Mouse (Mus musculus): ENCODE measurements around the gene Slc5a5. TPM values are rescaled to one million over a fixed set of nuclear protein-coding genes. Genes with fewer than 3 reads are reported as not detected.

The Slc5a5 gene
- polyA plus RNA-seq (2021) = 0.08 TPM

- DNase-seq (ENCODE audit: low read depth, low spot score) = no peak
- no peak for TF ChIP-seq CTCF (IDR thresholded peaks at IDR 0.05)
- no peak for ATAC-seq
- no peaks in the 10 kb centered on the region for H3K27me3 ChIP-seq
- in situ Hi-C loops (cut with MboI; ENCODE audit: low pct_unique_long_range_greater_than_20kb) = loop anchor here (25.0 kb wide), 1 partner anchor 470 kb away; the partner anchor contains the start of genes Ocel1 and Use1
- ChIA-PET CTCF (interaction anchor here (1.4 to 1.5 kb wide), 2 partner anchors 10 to 16 kb away, joined by 3 to 4 read pairs; no protein-coding TSS in a partner anchor), POLR2A (interaction anchor here (0.5 to 1.7 kb wide), 2 partner anchors 12 to 13 kb away, joined by 3 to 5 read pairs; no protein-coding TSS in a partner anchor)
These were observed at the start of gene Slc5a5 for GRCm38 (mm10) chr8:70892022-70892895. Gene Slc5a5, minus strand, starts transcription at chr8:70892757.

GRCm38 (mm10) chr8:70941478-70941877, 48.9 kb upstream of the Slc5a5 start:
- no peak for TF ChIP-seq CTCF (IDR thresholded peaks at IDR 0.05)
- peaks cover 10% of the 10 kb centered on the region for H3K27me3 ChIP-seq
- DNase-seq (ENCODE audit: low read depth, low spot score) (no peak), ATAC-seq (peak; percentile 12)
- CTCF ChIA-PET = interaction anchor here (1.4 kb wide), 3 partner anchors 17 to 44 kb away, joined by 3 to 4 read pairs (median 3); partner anchors contain the start of gene Rpl18a
- POLR2A ChIA-PET = no interaction called here
- in situ Hi-C loops (cut with MboI; ENCODE audit: low pct_unique_long_range_greater_than_20kb) = no loop called here

- H3K27me3 ChIP-seq = no peaks in the 10 kb centered on the region
- TF ChIP-seq CTCF (IDR thresholded peaks at IDR 0.05) = no peak
- POLR2A ChIA-PET = no interaction called here
- CTCF ChIA-PET = interaction anchor here (3.0 kb wide), 1 partner anchor 39 kb away, joined by 8 read pairs; no protein-coding TSS in a partner anchor
- DNase-seq (ENCODE audit: low read depth, low spot score) (no peak), ATAC-seq (no peak)
- in situ Hi-C loops (cut with MboI; ENCODE audit: low pct_unique_long_range_greater_than_20kb) = no loop called here
These were observed 44.6 kb upstream of the Slc5a5 start for GRCm38 (mm10) chr8:70937200-70937599.

GRCm38 (mm10) chr8:70934786-70935185, 42.2 kb upstream of the Slc5a5 start:
- DNase-seq (ENCODE audit: low read depth, low spot score) = peak; percentile 92
- no peak for TF ChIP-seq CTCF (IDR thresholded peaks at IDR 0.05)
- ChIA-PET CTCF (interaction anchor here (1.2 to 3.0 kb wide), 2 partner anchors 15 to 37 kb away, joined by 5 to 8 read pairs; no protein-coding TSS in a partner anchor), POLR2A (no interaction called here)
- in situ Hi-C loops (cut with MboI; ENCODE audit: low pct_unique_long_range_greater_than_20kb) = no loop called here
- no peaks in the 10 kb centered on the region for H3K27me3 ChIP-seq
- peak; percentile 87 for ATAC-seq

- POLR2A ChIA-PET = interaction anchor here (1.6 kb wide), 1 partner anchor 26 kb away, joined by 3 read pairs; no protein-coding TSS in a partner anchor
These were observed 40.5 kb upstream of the Slc5a5 start for GRCm38 (mm10) chr8:70933036-70933435.

GRCm38 (mm10) chr8:70931731-70932130, 39.2 kb upstream of the Slc5a5 start:
- ATAC-seq (no peak), DNase-seq (ENCODE audit: low read depth, low spot score) (no peak)
- POLR2A ChIA-PET = interaction anchor here (1.6 kb wide), 1 partner anchor 25 kb away, joined by 3 read pairs; no protein-coding TSS in a partner anchor
- in situ Hi-C loops (cut with MboI; ENCODE audit: low pct_unique_long_range_greater_than_20kb) = no loop called here
- H3K27me3 ChIP-seq = no peaks in the 10 kb centered on the region
- TF ChIP-seq CTCF (IDR thresholded peaks at IDR 0.05) = no peak
- CTCF ChIA-PET = interaction anchor here (1.2 kb wide), 1 partner anchor 10 kb away, joined by 3 read pairs; no protein-coding TSS in a partner anchor

More at GRCm38 (mm10) chr8:70933036-70933435, 40.5 kb upstream of the Slc5a5 start:
- in situ Hi-C loops (cut with MboI; ENCODE audit: low pct_unique_long_range_greater_than_20kb) = no loop called here
- no peaks in the 10 kb centered on the region for H3K27me3 ChIP-seq
- TF ChIP-seq CTCF (IDR thresholded peaks at IDR 0.05) = no peak
- CTCF ChIA-PET = no interaction called here
- DNase-seq (ENCODE audit: low read depth, low spot score) (no peak), ATAC-seq (no peak)

GRCm38 (mm10) chr8:70928778-70929322, 36.3 kb upstream of the Slc5a5 start:
- no peak for TF ChIP-seq CTCF (IDR thresholded peaks at IDR 0.05)
- in situ Hi-C loops (cut with MboI; ENCODE audit: low pct_unique_long_range_greater_than_20kb) = no loop called here
- H3K27me3 ChIP-seq = no peaks in the 10 kb centered on the region
- ATAC-seq (no peak), DNase-seq (ENCODE audit: low read depth, low spot score) (no peak)
- CTCF ChIA-PET = interaction anchor here (0.8 kb wide), 1 partner anchor 19 kb away, joined by 3 read pairs; no protein-coding TSS in a partner anchor
- POLR2A ChIA-PET = no interaction called here

- H3K27me3 ChIP-seq = no peaks in the 10 kb centered on the region
- in situ Hi-C loops (cut with MboI; ENCODE audit: low pct_unique_long_range_greater_than_20kb) = no loop called here
- ChIA-PET CTCF (interaction anchor here (0.8 kb wide), 1 partner anchor 20 kb away, joined by 3 read pairs; no protein-coding TSS in a partner anchor), POLR2A (no interaction called here)
- TF ChIP-seq CTCF (IDR thresholded peaks at IDR 0.05) = no peak
- no peak for DNase-seq (ENCODE audit: low read depth, low spot score)
- peak; percentile 55 for ATAC-seq
These were observed 35.5 kb upstream of the Slc5a5 start for GRCm38 (mm10) chr8:70928096-70928495.

- TF ChIP-seq CTCF (IDR thresholded peaks at IDR 0.05) = no peak
- POLR2A ChIA-PET = no interaction called here
- ATAC-seq = no peak
- CTCF ChIA-PET = interaction anchor here (0.7 to 1.1 kb wide), 3 partner anchors 12 to 46 kb away, joined by 3 to 5 read pairs (median 3); partner anchors contain the start of gene Rpl18a
- no peak for DNase-seq (ENCODE audit: low read depth, low spot score)
- no peaks in the 10 kb centered on the region for H3K27me3 ChIP-seq
- in situ Hi-C loops (cut with MboI; ENCODE audit: low pct_unique_long_range_greater_than_20kb) = no loop called here
These were observed 33.8 kb upstream of the Slc5a5 start for GRCm38 (mm10) chr8:70926396-70926795.

- DNase-seq (ENCODE audit: low read depth, low spot score) = no peak
- CTCF ChIA-PET = interaction anchor here (0.7 to 1.6 kb wide), 4 partner anchors 11 to 46 kb away, joined by 3 to 5 read pairs (median 3); partner anchors contain the start of gene Rpl18a
- no peak for TF ChIP-seq CTCF (IDR thresholded peaks at IDR 0.05)
- ATAC-seq = no peak
- in situ Hi-C loops (cut with MboI; ENCODE audit: low pct_unique_long_range_greater_than_20kb) = no loop called here
- POLR2A ChIA-PET = no interaction called here
- no peaks in the 10 kb centered on the region for H3K27me3 ChIP-seq
These were observed 33.2 kb upstream of the Slc5a5 start for GRCm38 (mm10) chr8:70925754-70926153.

Data from Patski (cell line).